Mouse (Mus musculus) embryonic facial prominence, embryonic 12.5 days (tissue): ENCODE results near the gene Ccdc180. TPM values are rescaled to one million over a fixed set of nuclear protein-coding genes. Genes with fewer than 3 reads are reported as not detected.

Source experiments
- ATAC-seq: fragments of 200-750 bp; cut with Nextera tagmentation; 2 replicates; pipeline ENCODE4 v1.8.0; 2017; ENCODE audit not compliant: insufficient number of reproducible peaks, insufficient read depth, low FRiP score, low TSS enrichment
- H3K27ac ChIP-seq: fragments of 300-500 bp; sonication (generic); 2 replicates; pipeline ENCODE4 v1.5.1; 2016; ENCODE audit warnings: mild to moderate bottlenecking
- H3K27me3 ChIP-seq: fragments of 300-500 bp; sonication (generic); 2 replicates; pipeline ENCODE4 v1.6.1; 2016; ENCODE audit warnings: mild to moderate bottlenecking, moderate library complexity
- H3K36me3 ChIP-seq: fragments of 300-500 bp; sonication (generic); 2 replicates; pipeline ENCODE4 v1.6.1; 2016; ENCODE audit warnings: mild to moderate bottlenecking
- H3K4me1 ChIP-seq: fragments of 300-500 bp; sonication (generic); 2 replicates; pipeline ENCODE4 v1.6.1; 2016
- H3K4me2 ChIP-seq: fragments of 300-500 bp; sonication (generic); replicated peaks from 2 replicates; pipeline ENCODE4 v1.6.1; 2016; ENCODE audit warnings: mild to moderate bottlenecking, moderate library complexity
- H3K4me3 ChIP-seq: fragments of 300-500 bp; sonication (generic); 2 replicates; pipeline ENCODE4 v1.5.1; 2016; ENCODE audit warnings: mild to moderate bottlenecking
- H3K9ac ChIP-seq: fragments of 300-500 bp; sonication (generic); 2 replicates; pipeline ENCODE4 v1.6.1; 2016; ENCODE audit warnings: mild to moderate bottlenecking, moderate library complexity
- H3K9me3 ChIP-seq: fragments of 300-500 bp; sonication (generic); 2 replicates; pipeline ENCODE4 v1.6.1; 2016; ENCODE audit warnings: mild to moderate bottlenecking, moderate library complexity
- WGBS: fragments of 180-500 bp; shearing (Covaris S2); methylation state at CpG from one replicate; pipeline ENCODE4 v1.1.7; 2016; 5-methylcytosine and 5-hydroxymethylcytosine counted together
- polyA plus RNA-seq: library from polyadenylated mRNA; unstranded; fragments of >200 nt; fragmentation: Nextera tagmentation; extraction: Ambion mirVana; gene quantifications from 2 replicates; pipeline ENCODE4 v1.2.1, GENCODE M21; 2016

Gene Ccdc180
- polyA plus RNA-seq, 1 experiment from 2014 or later = not detected

DNA sequence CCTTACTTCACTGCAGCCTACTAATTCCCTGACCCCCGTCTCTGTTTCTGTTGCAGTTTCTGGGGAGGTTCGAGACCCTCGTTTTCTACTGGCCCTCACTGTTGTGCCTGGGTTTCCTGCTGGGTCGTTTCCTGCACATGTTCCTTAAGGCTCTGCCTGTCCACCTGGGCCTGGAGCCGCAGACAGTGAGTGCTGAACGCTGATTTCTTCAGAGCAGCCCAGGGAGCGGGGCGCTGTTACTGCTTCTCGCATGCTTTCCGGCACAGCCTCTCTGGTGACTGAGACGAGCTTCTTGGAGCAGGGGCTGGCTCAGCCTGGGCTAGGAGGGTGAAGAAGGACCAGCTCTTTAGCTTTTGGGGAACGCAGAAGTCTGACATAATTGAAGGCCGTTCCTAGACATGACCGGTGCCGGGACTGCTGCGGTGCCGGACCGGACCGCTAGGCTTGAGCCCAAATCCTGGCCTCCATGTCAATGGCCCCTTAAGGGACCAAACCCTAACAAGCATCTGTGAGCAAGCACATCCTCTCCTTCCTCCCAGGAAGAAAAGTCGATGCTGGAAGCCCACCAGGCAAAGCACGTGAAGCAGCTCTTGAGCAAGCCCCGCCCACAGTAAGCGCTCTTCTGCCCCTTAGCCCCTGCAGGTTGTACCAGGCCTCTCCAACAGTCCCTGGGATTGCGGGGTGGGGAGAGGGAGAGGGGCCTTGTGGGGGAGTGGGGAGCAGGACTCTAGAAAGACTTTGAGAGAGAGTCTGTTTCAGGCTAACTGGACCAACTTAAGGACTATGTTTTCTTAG, 20.9 kb upstream of the Ccdc180 start:
- peak overlapping the region; percentile 42 for H3K4me2 ChIP-seq
- H3K4me1 ChIP-seq = 0 out of 2 replicates have a peak, but pooled peaks cover 6% of the 10 kb centered on the region
- peak overlapping the region; percentile 13; the same call in 1 of the 2 replicates for H3K4me3 ChIP-seq
- H3K36me3 ChIP-seq = no peaks in the 10 kb centered on the region
- ATAC-seq = no peak
- no peaks in the 10 kb centered on the region for H3K9me3 ChIP-seq
- WGBS = 23% methylated on average over 24 of the region's 24 CpGs
- H3K27ac ChIP-seq = no peak overlapping the region
- H3K9ac ChIP-seq = no peak overlapping the region
- H3K27me3 ChIP-seq = no peaks in the 10 kb centered on the region

GRCm38 (mm10) chr4:45872147-45872546, 18.0 kb upstream of the Ccdc180 start:
- ATAC-seq = no peak
- H3K9me3 ChIP-seq = no peaks in the 10 kb centered on the region
- no peaks in the 10 kb centered on the region for H3K27me3 ChIP-seq
- H3K4me2 ChIP-seq = no peak overlapping the region
- no peak overlapping the region for H3K9ac ChIP-seq
- 0 out of 2 replicates have a peak, but pooled peaks cover 6% of the 10 kb centered on the region for H3K4me1 ChIP-seq
- WGBS = no CpG with 5 or more reads among the region's 2 CpGs
- H3K27ac ChIP-seq = no peak overlapping the region
- H3K4me3 ChIP-seq = no peak overlapping the region
- H3K36me3 ChIP-seq = no peaks in the 10 kb centered on the region

- no peaks in the 10 kb centered on the region for H3K9me3 ChIP-seq
- H3K9ac ChIP-seq = no peak overlapping the region
- H3K36me3 ChIP-seq = no peaks in the 10 kb centered on the region
- no peak for ATAC-seq
- H3K4me1 ChIP-seq = no peaks in the 10 kb centered on the region
- no peak overlapping the region for H3K27ac ChIP-seq
- H3K27me3 ChIP-seq = no peaks in the 10 kb centered on the region
- H3K4me3 ChIP-seq = no peak overlapping the region
- WGBS = 43% methylated on average over 5 of the region's 5 CpGs
- H3K4me2 ChIP-seq = no peak overlapping the region
Observed at GRCm38 (mm10) chr4:45878929-45879328, 11.2 kb upstream of the Ccdc180 start.

GRCm38 (mm10) chr4:45882521-45882920, 7.6 kb upstream of the Ccdc180 start:
- Histone ChIP-seq H3K4me1 (no peaks in the 10 kb centered on the region), H3K36me3 (no peaks in the 10 kb centered on the region), H3K4me2 (no peak overlapping the region), H3K4me3 (no peak overlapping the region), H3K27ac (no peak overlapping the region), H3K9ac (no peak overlapping the region), H3K27me3 (no peaks in the 10 kb centered on the region), H3K9me3 (no peaks in the 10 kb centered on the region)
- ATAC-seq = no peak
- WGBS = 85% methylated on average over 9 of the region's 9 CpGs

- no peak overlapping the region for H3K9ac ChIP-seq
- no peaks in the 10 kb centered on the region for H3K4me1 ChIP-seq
- no peak overlapping the region for H3K4me3 ChIP-seq
- ATAC-seq = no peak
- H3K27me3 ChIP-seq = no peaks in the 10 kb centered on the region
- H3K4me2 ChIP-seq = no peak overlapping the region
- H3K36me3 ChIP-seq = no peaks in the 10 kb centered on the region
- 91% methylated on average over 16 of the region's 16 CpGs for WGBS
- H3K27ac ChIP-seq = no peak overlapping the region
- H3K9me3 ChIP-seq = no peaks in the 10 kb centered on the region
Observed at GRCm38 (mm10) chr4:45883250-45883649, 6.9 kb upstream of the Ccdc180 start.

GRCm38 (mm10) chr4:45889487-45889886, 616 bp upstream of the Ccdc180 start:
- Histone ChIP-seq H3K4me2 (no peak overlapping the region), H3K27me3 (0 out of 2 replicates have a peak, but pooled peaks cover 3% of the 10 kb centered on the region), H3K9me3 (no peaks in the 10 kb centered on the region), H3K9ac (no peak overlapping the region), H3K4me1 (peaks cover 9% of the 10 kb centered on the region), H3K4me3 (no peak overlapping the region), H3K36me3 (no peaks in the 10 kb centered on the region), H3K27ac (no peak overlapping the region)
- no peak for ATAC-seq
- 67% methylated on average over 6 of the region's 6 CpGs for WGBS

DNA sequence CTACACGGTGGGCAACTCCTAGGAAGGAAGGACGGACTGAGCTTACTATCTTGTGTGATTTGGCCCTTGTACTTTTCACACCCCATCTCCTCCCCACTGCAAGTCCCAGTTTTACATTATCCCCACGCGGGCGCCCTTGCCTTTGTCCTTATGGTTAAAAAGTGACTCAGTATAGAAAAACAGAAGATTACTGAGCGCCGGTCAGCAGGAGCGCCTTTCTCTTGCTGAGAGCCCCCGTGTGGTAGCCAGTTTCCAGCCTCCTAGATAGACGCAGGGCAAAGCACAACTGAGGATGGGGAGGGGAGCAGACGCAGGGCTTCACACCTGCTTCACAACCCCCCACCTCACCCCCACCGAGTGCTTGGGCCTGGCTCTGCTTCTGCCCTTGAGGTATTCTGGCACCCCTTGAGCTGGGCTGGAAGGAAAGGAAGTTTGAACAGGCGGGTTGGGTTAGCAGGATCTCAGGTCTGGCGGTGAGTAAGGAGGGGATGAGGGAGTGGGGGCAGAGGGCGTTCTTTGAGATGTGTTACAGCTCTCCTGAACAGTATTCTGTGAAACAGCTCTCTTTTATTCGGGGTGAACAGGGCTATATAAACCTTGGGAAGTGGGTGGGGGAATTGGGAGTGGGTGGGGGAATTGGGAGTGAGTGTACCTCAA, 6.5 kb downstream of the Ccdc180 start:
- no peak overlapping the region for H3K9ac ChIP-seq
- 12% methylated on average over 16 of the region's 16 CpGs for WGBS
- H3K36me3 ChIP-seq = no peaks in the 10 kb centered on the region
- 0 out of 2 replicates have a peak, but pooled peaks have one; percentile 47 for ATAC-seq
- no peak overlapping the region for H3K4me3 ChIP-seq
- peaks cover 7% of the 10 kb centered on the region for H3K27me3 ChIP-seq
- no peaks in the 10 kb centered on the region for H3K9me3 ChIP-seq
- H3K4me2 ChIP-seq = no peak overlapping the region
- no peak overlapping the region for H3K27ac ChIP-seq
- peaks cover 7% of the 10 kb centered on the region; the same call in 1 of the 2 replicates for H3K4me1 ChIP-seq

DNA sequence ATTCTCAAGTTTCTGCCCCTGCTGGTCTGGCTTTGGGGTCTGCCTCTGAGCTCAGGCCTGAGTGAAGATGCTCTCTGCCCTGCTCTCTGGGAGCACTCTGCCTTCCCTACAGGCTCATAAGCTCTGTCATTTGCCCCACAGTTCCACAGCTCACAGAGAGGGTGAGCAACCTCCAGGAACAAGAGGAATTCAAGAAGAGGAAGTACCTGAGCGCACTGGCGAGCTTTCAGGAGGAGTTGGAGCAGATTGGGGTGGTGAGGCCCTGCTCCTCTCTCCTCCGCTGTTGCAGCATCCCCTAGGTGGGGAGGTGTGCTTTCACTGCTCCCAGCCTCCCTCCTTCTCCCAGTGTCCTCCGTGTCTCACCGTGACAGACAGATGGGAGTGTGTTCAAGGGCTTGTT, 8.3 kb downstream of the Ccdc180 start:
- H3K27me3 ChIP-seq = peaks cover 6% of the 10 kb centered on the region
- H3K36me3 ChIP-seq = no peaks in the 10 kb centered on the region
- WGBS = 55% methylated on average over 5 of the region's 5 CpGs
- H3K9me3 ChIP-seq = no peaks in the 10 kb centered on the region
- H3K4me3 ChIP-seq = no peak overlapping the region
- no peak overlapping the region for H3K4me2 ChIP-seq
- ATAC-seq = no peak
- no peak overlapping the region for H3K27ac ChIP-seq
- no peak overlapping the region for H3K9ac ChIP-seq
- H3K4me1 ChIP-seq = peaks cover 7% of the 10 kb centered on the region; the same call in 1 of the 2 replicates

- Histone ChIP-seq H3K4me3 (no peak overlapping the region), H3K27ac (no peak overlapping the region), H3K36me3 (no peaks in the 10 kb centered on the region), H3K9me3 (no peaks in the 10 kb centered on the region), H3K4me1 (no peaks in the 10 kb centered on the region), H3K27me3 (no peaks in the 10 kb centered on the region), H3K9ac (no peak overlapping the region), H3K4me2 (no peak overlapping the region)
- no peak for ATAC-seq
- WGBS = 92% methylated on average over 13 of the region's 13 CpGs
Observed at GRCm38 (mm10) chr4:45909256-45909655, 19.2 kb downstream of the Ccdc180 start.

- Histone ChIP-seq H3K4me3 (no peak overlapping the region), H3K36me3 (no peaks in the 10 kb centered on the region), H3K9me3 (no peaks in the 10 kb centered on the region), H3K9ac (no peak overlapping the region), H3K27me3 (no peaks in the 10 kb centered on the region), H3K27ac (no peak overlapping the region), H3K4me1 (no peaks in the 10 kb centered on the region), H3K4me2 (no peak overlapping the region)
- 62% methylated on average over 4 of the region's 4 CpGs for WGBS
- ATAC-seq = no peak
Observed at GRCm38 (mm10) chr4:45909924-45910323, 19.8 kb downstream of the Ccdc180 start.

DNA sequence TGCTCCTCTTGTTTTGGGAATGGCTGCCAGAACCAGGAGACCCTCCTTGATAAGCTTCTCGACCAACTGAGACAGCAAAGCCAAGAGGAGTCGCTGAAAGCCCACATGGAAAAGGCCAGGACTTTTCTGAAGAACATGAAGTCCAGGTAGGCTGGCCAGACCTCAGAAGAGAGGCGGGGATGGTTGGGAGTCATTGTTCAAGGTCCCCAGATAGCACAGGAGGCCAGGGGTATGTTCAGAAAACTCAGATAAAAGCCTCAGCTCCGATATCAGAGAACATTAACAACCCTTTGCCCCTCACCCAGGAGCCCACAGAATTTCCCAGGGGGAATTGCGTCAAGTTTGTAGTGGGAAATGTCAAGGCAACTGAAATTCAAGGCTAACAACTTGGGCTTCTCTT, 21.2 kb downstream of the Ccdc180 start:
- 83% methylated on average over 5 of the region's 5 CpGs for WGBS
- H3K4me2 ChIP-seq = no peak overlapping the region
- no peak overlapping the region for H3K4me3 ChIP-seq
- no peaks in the 10 kb centered on the region for H3K4me1 ChIP-seq
- no peaks in the 10 kb centered on the region for H3K9me3 ChIP-seq
- no peaks in the 10 kb centered on the region for H3K27me3 ChIP-seq
- H3K27ac ChIP-seq = no peak overlapping the region
- H3K9ac ChIP-seq = no peak overlapping the region
- ATAC-seq = no peak
- H3K36me3 ChIP-seq = no peaks in the 10 kb centered on the region

- H3K4me1 ChIP-seq = no peaks in the 10 kb centered on the region
- no peaks in the 10 kb centered on the region for H3K27me3 ChIP-seq
- H3K27ac ChIP-seq = no peak overlapping the region
- no peaks in the 10 kb centered on the region for H3K36me3 ChIP-seq
- no peaks in the 10 kb centered on the region for H3K9me3 ChIP-seq
- 88% methylated on average over 4 of the region's 4 CpGs for WGBS
- no peak for ATAC-seq
- H3K4me2 ChIP-seq = no peak overlapping the region
- H3K4me3 ChIP-seq = no peak overlapping the region
- H3K9ac ChIP-seq = no peak overlapping the region
Observed at GRCm38 (mm10) chr4:45911876-45912275, 21.8 kb downstream of the Ccdc180 start.
